Mouse (Mus musculus) gonadal fat pad, adult 2 months (tissue): ENCODE measurements around the gene Hapln4. TPM values are rescaled to one million over a fixed set of nuclear protein-coding genes. Genes with fewer than 3 reads are reported as not detected.

Source experiments
- DNase-seq: peaks from one replicate; pipeline ENCODE4 v3.0.0-alpha.2; 2012; ENCODE audit warnings: low read depth
- polyA plus RNA-seq: library from polyadenylated mRNA; depleted of rRNA; stranded (reverse); fragments of >200 nt; gene quantifications from 2 replicates; pipeline ENCODE4 v1.2.3, GENCODE M21; 2012

Hapln4 gene
- polyA plus RNA-seq, 1 experiment: 0.09 TPM

DNA sequence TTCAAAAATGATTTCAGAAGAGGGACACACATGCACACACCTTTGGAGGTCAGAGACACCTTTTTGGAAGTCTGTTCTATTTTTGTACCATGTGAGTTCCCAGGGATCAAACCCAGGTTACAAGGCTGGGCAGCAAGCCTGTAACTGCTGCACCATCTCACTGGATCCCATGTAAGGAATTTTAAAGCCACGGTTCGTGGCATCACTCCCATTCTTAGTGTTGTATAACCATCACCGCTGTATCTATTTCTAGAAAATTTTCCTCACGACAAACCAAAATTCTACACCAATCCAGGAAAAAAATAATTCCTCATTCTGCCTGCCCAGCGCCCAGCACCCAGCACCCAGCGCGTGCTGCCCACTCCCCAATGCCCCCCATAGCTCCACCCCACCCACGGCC is 16.0 kb downstream of the Hapln4 start:
- no peak for DNase-seq

DNA sequence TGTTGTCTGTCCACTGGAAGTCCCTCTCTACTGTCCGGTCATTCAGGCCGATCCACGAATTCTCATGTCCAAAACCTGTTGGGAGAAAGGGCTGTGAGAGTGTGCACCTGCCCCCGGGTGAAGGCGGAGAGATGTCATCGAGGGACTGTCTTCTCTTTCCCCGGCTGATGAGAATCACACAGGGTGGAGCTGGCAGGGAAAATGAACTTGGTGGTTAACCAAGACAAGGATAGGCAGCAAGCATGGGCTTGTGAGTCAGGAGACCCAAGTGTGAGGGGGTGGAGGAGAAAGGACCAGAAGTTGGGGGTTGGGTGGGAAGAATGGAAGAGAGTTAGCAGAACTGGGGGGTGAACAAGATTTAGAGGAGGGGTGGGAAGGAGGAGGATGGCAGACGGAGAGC is 17.0 kb downstream of the Hapln4 start:
- DNase-seq: no peak

DNA sequence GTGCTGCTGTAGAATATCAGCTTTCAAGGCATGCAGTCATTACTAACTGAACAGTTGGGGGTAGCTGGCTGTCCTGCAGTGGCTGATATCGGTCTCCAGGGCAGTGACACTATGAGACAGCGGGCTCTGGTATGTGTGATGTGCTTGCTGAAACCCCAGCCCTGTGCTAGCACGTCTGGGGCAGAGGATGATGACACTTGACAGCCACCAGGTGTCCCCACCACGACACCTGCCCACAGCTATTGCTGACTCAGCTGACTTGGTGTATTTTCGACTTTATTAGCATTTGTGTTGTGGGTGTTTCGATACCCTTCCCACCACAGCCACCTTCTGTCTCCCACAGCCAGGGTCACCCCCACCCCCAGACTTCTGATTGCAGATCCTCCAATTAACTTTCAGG is 21.2 kb downstream of the Hapln4 start:
- no peak for DNase-seq

DNA sequence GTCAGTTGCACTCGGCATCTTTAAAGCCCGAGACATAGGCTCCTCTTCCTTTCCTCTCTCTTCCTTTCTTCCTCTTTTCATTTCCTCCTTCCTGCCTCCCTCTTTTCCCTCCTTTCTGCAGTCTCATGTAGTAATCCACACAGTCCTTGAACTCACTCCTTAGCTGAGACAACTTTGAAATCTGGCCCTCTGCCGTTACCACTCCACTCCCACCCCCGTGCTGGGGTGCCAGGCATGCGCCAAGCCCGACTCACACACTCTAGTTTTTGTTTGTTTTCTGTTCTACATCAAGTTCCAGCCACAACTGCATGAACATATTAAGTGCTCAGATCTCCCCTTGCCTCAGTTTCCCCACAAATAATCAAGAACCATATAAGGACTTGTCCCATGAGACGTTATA is 21.7 kb downstream of the Hapln4 start:
- DNase-seq: no peak

DNA sequence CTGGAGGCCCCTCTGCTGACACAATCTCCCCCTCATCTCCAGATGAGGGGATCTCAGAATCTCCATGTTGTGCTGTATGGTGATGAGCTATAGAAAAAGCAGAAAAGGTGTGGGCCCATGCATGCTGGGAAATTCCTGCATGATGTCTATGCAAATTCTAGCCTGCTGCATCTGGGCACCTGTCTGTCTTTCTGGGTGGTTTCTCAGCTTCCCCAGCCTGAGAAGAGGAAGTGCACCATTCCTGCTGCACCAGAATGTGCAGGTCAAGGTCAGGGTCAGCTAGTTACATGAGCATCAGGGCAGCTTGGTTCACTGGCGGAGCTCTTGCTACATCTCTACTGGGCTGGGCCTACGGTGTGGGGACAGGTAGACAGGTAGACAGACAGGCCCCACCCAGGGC is 27.2 kb downstream of the Hapln4 start:
- no peak for DNase-seq

DNA sequence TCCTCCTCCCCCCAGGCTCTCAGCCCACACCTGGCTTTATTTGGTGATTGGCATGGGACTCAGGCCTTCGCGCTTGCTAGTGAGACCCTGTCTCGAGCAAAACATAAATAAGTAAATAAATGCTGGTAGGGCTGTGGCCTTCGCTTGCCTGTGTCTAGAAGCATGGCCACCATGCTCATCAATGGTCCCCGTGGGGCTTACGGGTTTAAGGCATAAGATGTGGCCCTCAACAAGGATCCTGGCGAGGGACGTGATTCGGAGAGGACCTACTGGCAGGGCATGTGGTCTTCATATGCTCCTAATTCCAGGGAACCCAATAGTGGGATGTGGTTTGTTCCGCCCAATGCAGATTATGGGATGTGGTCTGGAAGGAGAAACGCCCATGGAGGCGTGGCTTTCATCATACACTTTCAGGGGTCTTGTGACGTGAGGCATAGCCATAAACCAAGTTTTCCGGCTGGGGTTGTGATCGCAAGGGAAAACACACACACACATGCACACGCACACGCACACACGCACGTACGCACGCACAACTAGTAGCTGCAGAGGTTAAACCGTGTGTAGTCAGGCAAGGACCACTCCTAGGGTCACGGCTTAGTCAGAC is 28.0 kb downstream of the Hapln4 start:
- no peak for DNase-seq

DNA sequence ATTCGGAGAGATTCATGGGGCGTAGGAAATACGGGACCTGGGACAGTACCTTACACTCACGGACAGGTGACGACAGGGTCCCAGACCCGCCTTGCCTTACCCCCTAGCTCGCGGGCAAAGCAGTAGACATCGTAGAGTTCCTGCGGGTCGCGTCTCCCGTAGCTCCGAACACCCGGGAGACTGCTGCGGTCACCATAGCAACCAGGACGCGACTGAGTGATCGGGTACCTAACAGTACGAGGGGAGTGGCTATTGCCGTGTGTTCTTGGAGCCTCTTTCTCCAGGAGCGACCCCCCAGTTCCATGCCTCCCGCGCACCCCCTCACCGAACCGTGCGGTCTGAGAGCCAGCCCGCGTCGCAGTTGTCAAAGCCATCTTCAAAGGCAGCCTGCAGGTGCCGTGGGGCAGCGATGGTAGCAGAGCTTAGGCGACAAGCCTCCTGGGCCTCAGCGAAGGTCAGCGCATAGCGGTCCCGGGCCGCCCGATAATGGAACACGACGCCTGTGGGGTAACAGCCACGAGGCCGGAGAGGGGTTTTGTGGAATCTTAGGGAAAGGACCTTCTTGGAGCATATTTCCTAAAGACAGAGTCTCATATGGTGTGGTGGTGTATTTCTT is 29.3 kb downstream of the Hapln4 start:
- no peak for DNase-seq

DNA sequence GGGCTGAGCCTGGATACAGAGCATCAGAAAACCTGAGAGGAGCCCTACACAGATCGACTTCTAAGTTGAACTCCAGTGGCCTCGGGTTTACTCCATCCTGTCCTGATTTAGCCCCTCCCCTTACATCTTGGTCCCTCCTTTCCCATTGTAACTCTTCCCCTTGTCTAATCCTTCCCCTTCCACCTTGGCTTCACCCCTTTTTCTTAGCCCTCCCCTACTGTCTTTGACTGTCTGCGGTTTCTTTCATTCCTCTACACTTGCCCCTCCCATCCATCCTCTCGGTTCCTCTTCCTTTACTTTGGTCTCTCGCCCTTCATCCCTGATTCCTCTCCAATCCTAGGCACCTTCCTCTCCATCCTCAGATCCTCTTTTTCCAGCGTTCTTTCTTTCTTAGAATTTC is 31.2 kb downstream of the Hapln4 start:
- no peak for DNase-seq

DNA sequence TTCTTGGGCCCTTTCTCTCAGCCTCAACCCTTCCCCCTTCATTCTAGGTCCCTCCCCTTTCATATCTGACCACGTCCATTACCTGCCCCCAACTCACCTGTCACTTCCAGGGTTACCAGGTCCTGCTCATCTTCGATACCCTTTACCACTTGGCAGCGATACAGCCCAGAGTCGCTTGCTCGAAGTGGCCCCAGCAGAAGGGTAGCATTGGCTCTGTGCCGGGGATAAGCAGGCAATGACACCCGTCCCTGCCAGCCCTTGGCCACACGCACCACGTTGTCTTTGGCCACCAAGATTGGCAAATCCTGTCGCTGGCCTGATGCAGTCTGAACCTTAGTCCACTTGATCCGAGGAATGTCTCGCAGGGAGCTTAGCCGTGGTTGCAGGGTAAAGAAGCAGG is 31.6 kb downstream of the Hapln4 start:
- DNase-seq: no peak

DNA sequence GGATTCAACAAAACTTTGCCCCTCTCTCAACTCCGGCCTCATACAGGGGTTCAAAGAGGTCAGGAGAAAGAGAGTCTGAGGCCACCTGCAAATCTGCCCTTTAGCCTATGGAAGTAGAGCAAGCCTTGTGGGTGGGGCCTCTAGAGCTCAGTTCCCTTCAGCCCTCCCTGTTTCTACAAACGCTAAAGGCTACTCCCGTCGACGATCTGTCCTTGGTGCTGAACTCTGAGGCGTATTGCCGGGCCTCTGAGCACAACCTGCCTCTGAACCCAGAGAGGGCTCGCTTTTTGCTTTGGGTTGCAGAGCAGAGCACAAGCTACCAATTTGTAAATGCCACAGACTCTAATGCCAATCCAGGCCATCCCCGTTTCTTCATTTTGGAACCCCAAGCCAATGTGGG is 34.4 kb downstream of the Hapln4 start:
- no peak for DNase-seq

DNA sequence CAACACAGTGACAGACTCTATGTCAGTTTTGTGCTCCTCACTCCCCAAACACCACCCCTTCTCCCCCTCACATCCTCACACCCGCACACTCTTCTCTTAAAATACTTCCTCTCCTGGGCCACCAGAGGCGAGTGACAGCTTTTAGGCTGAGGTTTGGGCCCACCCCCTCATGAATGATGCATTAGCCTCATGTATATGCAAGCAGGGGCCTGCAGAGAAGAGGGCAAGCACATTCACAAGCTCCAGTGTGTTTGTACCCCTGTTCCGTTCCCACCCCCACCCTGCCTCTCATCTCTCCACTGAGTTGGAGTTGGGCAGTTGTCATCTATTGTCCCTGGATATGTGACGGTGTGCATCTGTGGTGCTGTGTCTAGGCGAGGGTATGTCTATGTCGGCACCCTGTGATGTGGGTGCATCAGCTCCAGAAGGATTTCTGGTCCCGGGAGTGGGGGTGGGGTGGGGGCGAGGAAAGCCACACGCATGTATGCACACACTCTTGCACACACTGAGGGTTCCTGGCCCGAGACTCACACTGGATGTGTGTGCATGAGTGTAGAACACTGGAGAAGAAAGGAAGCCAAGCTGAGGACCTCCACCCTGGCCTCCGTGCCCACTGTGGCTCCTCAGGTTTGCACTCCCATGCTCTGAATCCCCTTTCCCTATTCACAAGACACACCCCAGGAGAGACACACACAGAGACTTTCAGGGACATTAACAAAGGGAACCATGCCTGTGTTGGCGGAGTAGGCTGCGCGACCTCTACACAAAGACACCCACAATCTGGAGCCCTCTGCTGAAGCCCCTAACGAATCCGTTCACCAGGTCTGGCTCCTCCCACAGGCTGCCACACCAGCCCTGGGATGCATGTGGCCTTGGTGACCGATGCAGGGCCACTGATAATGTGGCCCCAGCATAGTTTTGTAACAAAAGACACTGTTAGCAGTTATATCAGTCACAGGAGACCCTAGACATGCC is 35.8 kb downstream of the Hapln4 start:
- DNase-seq: no peak

DNA sequence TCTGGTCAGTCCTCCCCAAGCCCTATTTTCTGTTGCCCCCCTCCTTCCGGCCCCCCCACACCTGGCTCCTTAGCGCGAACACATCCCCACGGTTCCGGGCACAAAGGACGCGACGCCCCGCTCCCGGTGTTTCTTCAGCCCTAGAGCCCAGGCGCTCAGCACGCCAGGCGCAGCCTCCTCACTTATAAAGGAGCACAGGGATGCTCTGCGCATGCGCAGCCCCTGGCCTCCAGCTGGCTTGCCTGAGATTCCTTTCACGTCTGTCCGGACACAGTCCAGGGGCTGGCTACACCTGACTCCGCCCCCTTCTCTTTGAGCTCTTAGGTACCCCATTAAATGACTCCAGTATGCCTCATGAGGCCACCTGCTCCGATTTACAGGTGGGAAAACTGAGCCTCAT is 37.4 kb downstream of the Hapln4 start, which contains the start of gene Ncan:
TSS of gene Ncan (minus strand) at position 207 of the 400 bp plus-strand sequence.
- no peak for DNase-seq

DNA sequence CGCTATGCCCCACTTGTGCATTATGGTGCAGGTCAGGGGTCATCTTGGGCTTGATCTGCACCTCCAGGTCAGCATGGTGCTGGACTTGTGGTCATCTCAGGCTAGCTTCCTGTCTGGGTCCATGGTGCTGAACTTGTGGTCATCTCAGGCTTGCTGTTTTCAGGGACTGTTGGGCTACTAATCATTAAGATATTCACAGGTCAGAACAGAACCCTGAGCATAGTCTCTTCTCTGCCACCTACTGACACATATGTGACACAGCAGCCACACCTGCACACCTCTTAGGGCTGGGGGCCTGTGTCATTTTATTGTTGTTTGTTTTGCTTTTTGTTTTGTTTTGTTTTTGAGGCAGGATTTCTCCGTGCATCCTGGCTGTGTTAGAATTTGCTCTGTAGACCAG is 39.6 kb downstream of the Hapln4 start:
- no peak for DNase-seq

DNA sequence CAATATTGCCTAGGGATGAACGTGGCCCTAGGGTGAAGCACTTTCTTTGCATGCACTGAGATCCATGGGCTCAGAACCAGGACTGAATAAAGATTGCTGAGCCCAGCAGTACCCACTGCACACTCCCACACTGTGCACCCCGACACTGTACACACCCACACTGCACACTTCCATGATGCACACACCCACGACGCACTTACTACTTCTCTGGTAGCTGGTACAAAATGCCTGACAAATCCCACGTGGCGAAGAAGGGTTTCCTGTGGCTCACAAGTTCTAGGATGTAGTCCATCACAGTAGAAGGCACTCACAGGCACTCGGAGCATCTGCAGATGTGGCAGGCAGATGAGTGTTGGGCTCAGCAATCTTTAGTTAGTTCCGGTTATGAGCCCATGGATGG is 41.7 kb downstream of the Hapln4 start:
- no peak for DNase-seq

DNA sequence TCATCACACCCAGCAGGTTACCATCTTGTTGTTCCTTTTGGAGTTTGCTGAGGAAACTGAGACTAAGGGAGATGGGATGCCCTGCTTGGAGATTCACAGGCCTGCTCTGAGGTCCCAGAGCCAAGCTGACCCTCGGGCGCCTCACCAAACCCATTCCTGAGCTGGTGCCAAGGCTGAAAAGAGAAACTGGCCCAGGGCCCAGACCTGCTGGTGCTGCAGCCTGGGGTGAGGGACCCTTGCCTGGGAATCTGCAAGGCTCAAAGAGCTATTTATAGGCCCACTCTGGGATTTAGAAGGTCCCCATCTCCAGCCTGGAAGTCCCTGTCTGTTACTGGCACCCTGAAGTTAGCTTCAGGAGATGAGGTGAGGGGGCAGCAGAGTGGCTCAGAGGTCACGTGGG is 45.2 kb downstream of the Hapln4 start:
- no peak for DNase-seq

DNA sequence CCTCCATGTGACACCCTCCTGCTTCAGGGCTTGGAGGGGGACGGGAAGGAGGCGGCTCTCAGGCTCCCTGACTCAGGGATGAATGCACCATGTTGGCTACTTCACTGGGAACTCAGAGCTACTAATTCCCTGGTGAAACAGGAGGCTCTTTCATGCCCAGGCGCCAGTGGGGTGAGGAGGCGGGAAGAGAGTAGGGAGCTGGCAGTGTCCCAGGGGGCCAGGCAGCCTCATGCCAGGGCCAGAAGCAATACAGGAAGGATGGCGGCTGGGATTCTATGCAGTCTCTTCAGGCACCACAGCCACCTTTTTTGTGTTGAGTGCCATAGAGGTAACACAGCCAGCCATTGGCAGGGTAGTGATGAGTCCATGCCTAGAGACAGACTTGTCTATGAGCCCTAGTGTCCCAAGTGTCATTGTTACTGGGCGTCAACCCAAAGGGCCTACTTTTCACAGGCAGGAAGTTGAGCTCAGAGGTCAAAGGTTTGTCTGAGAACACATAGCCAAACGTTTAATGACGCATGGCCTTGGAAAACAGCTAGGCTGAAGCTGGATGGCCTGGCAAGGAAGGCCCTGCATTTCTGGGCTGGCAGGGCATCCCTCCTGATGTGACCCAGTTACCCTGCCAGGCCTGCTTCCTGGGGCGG is 46.2 kb downstream of the Hapln4 start:
- DNase-seq: peak; percentile 42

DNA sequence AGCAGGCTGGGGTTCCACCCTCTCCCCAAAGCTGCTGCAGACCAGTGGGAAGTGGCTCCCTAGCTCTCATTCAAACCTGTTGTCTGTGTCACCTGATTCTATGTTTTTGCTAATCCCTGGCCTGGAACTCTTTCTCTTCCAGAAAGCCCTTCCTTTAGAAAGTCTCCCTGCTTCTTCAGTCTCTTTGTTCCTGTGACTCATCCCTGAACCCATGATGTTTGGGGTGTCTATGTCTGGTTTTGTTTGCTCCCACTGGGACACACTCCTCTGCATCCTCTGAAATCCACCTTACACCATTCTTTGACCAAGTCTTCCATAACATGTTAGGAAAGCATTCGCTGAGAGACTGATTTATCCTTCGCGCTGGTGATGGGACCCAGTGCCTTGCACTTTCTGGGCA is 46.8 kb downstream of the Hapln4 start:
- DNase-seq: no peak

DNA sequence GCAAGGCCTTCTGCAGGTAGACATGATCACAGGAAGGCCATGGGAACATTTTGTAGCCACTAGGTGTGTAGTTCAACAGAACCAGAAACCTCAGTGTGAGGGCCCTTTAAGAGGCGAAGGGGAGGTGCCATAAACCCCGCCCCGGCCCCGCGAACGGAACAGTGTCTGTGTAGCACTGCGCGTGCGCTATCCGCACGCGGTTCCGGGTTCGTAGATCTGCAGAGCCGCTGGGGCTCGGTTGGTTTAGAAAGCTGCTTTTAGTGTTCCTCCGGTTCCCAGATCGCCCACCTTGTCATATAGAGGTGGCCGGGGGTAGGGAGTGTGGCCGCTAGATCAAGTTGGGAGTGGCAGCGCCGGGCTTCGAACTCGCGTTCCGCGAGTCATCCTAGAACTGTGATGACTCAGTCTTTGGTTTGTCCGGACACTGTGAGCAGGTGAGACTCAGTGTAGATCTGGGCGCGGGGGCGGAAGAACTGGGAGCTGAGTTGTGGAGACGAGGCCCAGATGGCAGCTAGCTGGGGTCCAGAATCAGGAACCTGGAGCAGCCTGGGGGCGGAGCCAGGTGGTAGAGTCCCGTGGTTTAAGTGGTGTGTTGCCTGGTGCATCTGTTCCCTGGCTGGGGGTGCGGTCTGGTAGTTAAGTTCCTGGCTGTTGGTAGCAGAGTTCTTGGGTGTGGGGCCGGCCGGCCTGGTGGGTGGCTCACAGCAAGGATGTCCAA is 48.1 kb downstream of the Hapln4 start, which contains the start of gene Nr2c2ap:
TSS of gene Nr2c2ap (plus strand) at position 168 of the 718 bp plus-strand sequence.
- DNase-seq: no peak

DNA sequence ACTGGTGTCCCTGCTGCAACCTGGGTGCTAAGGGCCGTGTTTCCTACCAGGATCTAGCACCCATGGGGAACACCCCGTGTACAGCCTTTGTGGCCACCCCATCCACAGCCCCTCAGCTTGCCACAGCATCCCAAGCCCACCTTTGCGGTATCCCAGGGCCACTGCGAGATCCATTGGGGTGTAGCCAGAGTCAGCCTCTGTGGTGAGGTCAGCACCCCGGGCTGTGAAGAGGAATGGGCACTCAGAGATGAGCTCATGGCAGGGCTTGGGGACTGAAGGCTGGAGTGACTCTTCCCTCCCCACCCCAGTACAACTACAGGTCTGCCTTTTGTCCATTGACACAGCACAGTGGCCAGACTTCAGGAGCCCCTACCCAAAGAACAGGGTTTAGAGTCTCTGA is 50.8 kb downstream of the Hapln4 start:
- no peak for DNase-seq

DNA sequence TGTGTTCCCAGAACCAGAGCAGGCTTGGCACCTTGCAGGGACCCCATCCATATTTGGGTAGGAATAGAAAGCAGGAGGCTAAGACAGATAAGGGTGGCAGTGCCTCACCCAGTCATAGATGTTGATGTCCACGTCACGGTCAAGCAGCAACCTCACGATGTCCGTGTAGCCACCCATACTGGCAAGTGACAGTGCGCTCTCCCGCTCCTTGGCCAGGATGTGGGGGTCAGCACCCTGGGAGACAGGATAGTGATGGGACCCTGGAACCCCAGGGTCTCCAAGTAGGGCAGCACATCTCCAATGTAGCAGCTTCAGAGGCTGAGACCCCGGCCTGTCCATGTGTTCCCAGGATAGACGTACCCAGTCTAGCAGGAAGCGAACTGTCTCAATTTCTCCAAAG is 51.7 kb downstream of the Hapln4 start:
- DNase-seq: no peak

DNA sequence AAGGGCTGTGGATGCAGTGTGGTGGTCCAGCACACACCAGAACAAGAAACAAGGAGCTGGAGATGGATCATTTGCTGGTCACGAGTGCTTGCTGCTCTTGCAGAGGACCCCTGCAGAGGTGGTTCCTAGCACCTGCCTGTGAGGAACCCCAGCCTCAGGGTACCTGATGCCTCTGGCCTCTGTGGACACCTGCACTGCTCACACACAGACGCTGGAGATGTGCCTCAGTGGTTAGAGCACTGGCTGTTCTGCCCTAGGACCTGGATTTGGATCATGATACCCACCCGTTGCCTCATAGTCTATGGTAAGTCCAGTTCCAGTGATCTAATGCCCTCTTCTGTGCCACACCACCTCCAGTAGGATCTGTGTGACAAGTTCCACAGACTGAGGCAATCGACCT is 53.3 kb downstream of the Hapln4 start:
- no peak for DNase-seq

DNA sequence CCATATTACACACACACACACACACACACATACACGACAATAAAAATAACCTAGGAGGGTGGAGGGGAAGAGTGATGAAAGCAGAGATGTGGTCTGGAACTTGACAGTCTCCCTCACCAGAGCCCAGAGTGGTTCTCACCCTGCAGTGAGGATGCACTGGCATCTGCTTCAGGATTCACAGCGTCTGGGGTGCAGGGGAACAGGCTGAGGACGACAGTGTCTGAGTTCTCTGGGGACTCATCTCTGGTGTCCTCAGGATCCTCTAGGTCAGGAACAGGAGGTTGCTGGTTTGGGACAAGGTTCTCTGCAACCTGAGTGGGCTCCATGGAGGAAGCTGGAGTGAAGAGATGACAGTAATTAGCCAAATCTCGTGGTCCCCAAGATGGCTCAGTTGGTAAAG is 54.6 kb downstream of the Hapln4 start:
- DNase-seq: no peak
